Mouse (Mus musculus) forebrain, embryonic 11.5 days (tissue): ENCODE measurements around the gene Vmn1r54. TPM values are rescaled to one million over a fixed set of nuclear protein-coding genes. Genes with fewer than 3 reads are reported as not detected.
"Not testable (repeated sequence)": the region's sequence is repeated elsewhere in the genome, so short reads cannot be mapped to it uniquely, and the experiment has no call there.

ENCODE experiments used
- ATAC-seq: fragments of 200-750 bp; cut with Nextera tagmentation; replicated peaks from 2 replicates; pipeline ENCODE4 v1.8.0; 2017; ENCODE audit warnings: moderate TSS enrichment; ENCODE audit not compliant: low FRiP score
- DNase-seq: peaks from one replicate; pipeline ENCODE4 v3.0.0-alpha.2; 2017; ENCODE audit warnings: low spot score
- H3K27ac ChIP-seq: fragments of 300-500 bp; sonication (generic); 2 replicates; pipeline ENCODE4 v1.5.1; 2014; ENCODE audit warnings: low read depth, low read length
- H3K27me3 ChIP-seq: fragments of 300-500 bp; sonication (generic); 2 replicates; pipeline ENCODE4 v1.6.1; 2014; ENCODE audit warnings: mild to moderate bottlenecking, low read length, mixed read lengths; ENCODE audit not compliant: control insufficient read depth, insufficient read depth
- H3K36me3 ChIP-seq: fragments of 300-500 bp; sonication (generic); 2 replicates; pipeline ENCODE4 v1.6.1; 2014; ENCODE audit warnings: mild to moderate bottlenecking, low read length, moderate library complexity, mixed read lengths; ENCODE audit not compliant: control insufficient read depth, insufficient read depth
- H3K4me1 ChIP-seq: fragments of 300-500 bp; sonication (generic); replicated peaks from 2 replicates; pipeline ENCODE4 v1.6.1; 2014; ENCODE audit warnings: low read length, mixed read lengths; ENCODE audit not compliant: control insufficient read depth, insufficient read depth
- H3K4me2 ChIP-seq: fragments of 300-500 bp; sonication (generic); 2 replicates; pipeline ENCODE4 v1.6.1; 2014; ENCODE audit warnings: low read depth, mild to moderate bottlenecking, low read length, moderate library complexity, mixed read lengths; ENCODE audit not compliant: severe bottlenecking
- H3K4me3 ChIP-seq: fragments of 300-500 bp; sonication (generic); 2 replicates; pipeline ENCODE4 v1.5.1; 2014; ENCODE audit warnings: low read depth, low read length
- H3K9ac ChIP-seq: fragments of 300-500 bp; sonication (generic); 2 replicates; pipeline ENCODE4 v1.6.1; 2014; ENCODE audit warnings: low read length
- H3K9me3 ChIP-seq: fragments of 300-500 bp; sonication (generic); 2 replicates; pipeline ENCODE4 v1.6.1; 2016; ENCODE audit warnings: low read length, mixed read lengths; ENCODE audit not compliant: control insufficient read depth
- WGBS: fragments of 180-500 bp; shearing (Covaris S2); extraction: QIAGEN DNeasy Blood & Tissue Kit; methylation state at CpG from one replicate; pipeline ENCODE4 v1.1.7; 2014; 5-methylcytosine and 5-hydroxymethylcytosine counted together
- polyA plus RNA-seq: library from polyadenylated mRNA; unstranded; fragments of >200 nt; fragmentation: Nextera tagmentation; extraction: Ambion mirVana; gene quantifications from 2 replicates; pipeline ENCODE4 v1.2.1, GENCODE M21; 2014

Vmn1r54 gene
- not detected in 2 replicates for polyA plus RNA-seq

- H3K9me3 ChIP-seq, result no peaks in the 10 kb centered on the region
- no peaks in the 10 kb centered on the region for H3K36me3 ChIP-seq
- DNase-seq (no peak), ATAC-seq (no peak)
- 75% methylated on average over 1 of the region's 1 CpGs for WGBS
- no peaks in the 10 kb centered on the region for H3K27me3 ChIP-seq
- no peak within 1 kb of the TSS for H3K4me3 ChIP-seq
- no peak within 1 kb of the TSS for H3K9ac ChIP-seq
- no peaks in the 10 kb centered on the region for H3K4me1 ChIP-seq
- no peak within 1 kb of the TSS for H3K27ac ChIP-seq
- H3K4me2 ChIP-seq, result no peak within 1 kb of the TSS
Observed at GRCm38 (mm10) chr6:90246000-90246399, at the start of gene Vmn1r54. TSS of gene Vmn1r54 (plus strand) at chr6:90246300.

GRCm38 (mm10) chr6:90202493-90202892, 43.6 kb upstream of the Vmn1r54 start, which contains the start of gene V1ra8:
TSS of gene V1ra8 (plus strand) at chr6:90202793.
- H3K4me3 ChIP-seq, H3K9me3 ChIP-seq, H3K27ac ChIP-seq, DNase-seq, H3K9ac ChIP-seq, H3K4me1 ChIP-seq, H3K4me2 ChIP-seq, H3K36me3 ChIP-seq, H3K27me3 ChIP-seq, ATAC-seq: not testable (repeated sequence)
- WGBS, result 71% methylated on average over 1 of the region's 2 CpGs

- WGBS, result 85% methylated on average over 1 of the region's 1 CpGs
- H3K9ac ChIP-seq, result no peak within 1 kb of the TSS
- no peak within 1 kb of the TSS for H3K4me3 ChIP-seq
- no peaks in the 10 kb centered on the region for H3K36me3 ChIP-seq
- no peaks in the 10 kb centered on the region; the same call in 1 of the 2 replicates for H3K9me3 ChIP-seq
- H3K4me1 ChIP-seq, result no peaks in the 10 kb centered on the region
- H3K27ac ChIP-seq, result no peak within 1 kb of the TSS
- no peak within 1 kb of the TSS for H3K4me2 ChIP-seq
- DNase-seq (no peak), ATAC-seq (no peak)
- no peaks in the 10 kb centered on the region for H3K27me3 ChIP-seq
Observed at GRCm38 (mm10) chr6:90224338-90224737, 21.8 kb upstream of the Vmn1r54 start, which contains the start of gene Vmn1r53. TSS of gene Vmn1r53 (minus strand) at chr6:90224438.

GRCm38 (mm10) chr6:90232114-90232513, 14.0 kb upstream of the Vmn1r54 start:
- not testable (repeated sequence) for ATAC-seq, H3K36me3 ChIP-seq, H3K9ac ChIP-seq, H3K4me2 ChIP-seq, H3K9me3 ChIP-seq, H3K27ac ChIP-seq, H3K27me3 ChIP-seq, H3K4me1 ChIP-seq, H3K4me3 ChIP-seq, DNase-seq
- 98% methylated on average over 4 of the region's 4 CpGs for WGBS

- WGBS, result 63% methylated on average over 27 of the region's 27 CpGs
- Histone ChIP-seq H3K27ac (no peak overlapping the region), H3K36me3 (no peaks in the 10 kb centered on the region), H3K4me2 (no peak overlapping the region), H3K9ac (no peak overlapping the region), H3K4me3 (no peak overlapping the region), H3K9me3 (no peaks in the 10 kb centered on the region; the same call in 1 of the 2 replicates), H3K27me3 (no peaks in the 10 kb centered on the region), H3K4me1 (no peaks in the 10 kb centered on the region)
- DNase-seq, result no peak
- no peak for ATAC-seq
Observed at GRCm38 (mm10) chr6:90232681-90233080, 13.4 kb upstream of the Vmn1r54 start.

GRCm38 (mm10) chr6:90244019-90244418, 2.1 kb upstream of the Vmn1r54 start:
- Histone ChIP-seq H3K27ac (no peak overlapping the region), H3K9ac (no peak overlapping the region), H3K4me3 (no peak overlapping the region), H3K4me1 (no peaks in the 10 kb centered on the region), H3K9me3 (no peaks in the 10 kb centered on the region), H3K27me3 (no peaks in the 10 kb centered on the region), H3K36me3 (no peaks in the 10 kb centered on the region), H3K4me2 (no peak overlapping the region)
- DNase-seq (no peak), ATAC-seq (no peak)
- WGBS, result 80% methylated on average over 3 of the region's 3 CpGs

- ATAC-seq (no peak), DNase-seq (no peak)
- Histone ChIP-seq H3K36me3 (no peaks in the 10 kb centered on the region), H3K4me3 (no peak overlapping the region), H3K27ac (no peak overlapping the region), H3K9me3 (no peaks in the 10 kb centered on the region), H3K4me2 (no peak overlapping the region), H3K9ac (no peak overlapping the region), H3K27me3 (no peaks in the 10 kb centered on the region), H3K4me1 (no peaks in the 10 kb centered on the region)
- 59% methylated on average over 12 of the region's 12 CpGs for WGBS
Observed at GRCm38 (mm10) chr6:90288265-90288664, 42.2 kb downstream of the Vmn1r54 start.

GRCm38 (mm10) chr6:90300919-90301318, 54.8 kb downstream of the Vmn1r54 start, which contains the start of gene BC048671:
TSS of gene BC048671 (plus strand) at chr6:90301219.
- no peak for ATAC-seq
- Histone ChIP-seq H3K4me2 (no peak within 1 kb of the TSS), H3K36me3 (no peaks in the 10 kb centered on the region), H3K9ac (no peak within 1 kb of the TSS), H3K27ac (no peak within 1 kb of the TSS), H3K9me3 (no peaks in the 10 kb centered on the region; the same call in 1 of the 2 replicates), H3K27me3 (no peaks in the 10 kb centered on the region), H3K4me1 (no peaks in the 10 kb centered on the region), H3K4me3 (no peak within 1 kb of the TSS)
- WGBS, result 90% methylated on average over 1 of the region's 1 CpGs
- no peak for DNase-seq

- Histone ChIP-seq H3K36me3 (no peaks in the 10 kb centered on the region), H3K9me3 (no peaks in the 10 kb centered on the region), H3K27ac (no peak overlapping the region), H3K9ac (no peak overlapping the region), H3K4me3 (no peak overlapping the region), H3K4me2 (no peak overlapping the region), H3K4me1 (no peaks in the 10 kb centered on the region), H3K27me3 (no peaks in the 10 kb centered on the region)
- WGBS, result 81% methylated on average over 6 of the region's 6 CpGs
- ATAC-seq (no peak), DNase-seq (no peak)
Observed at GRCm38 (mm10) chr6:90306315-90306975, 60.3 kb downstream of the Vmn1r54 start.
